Mouse (Mus musculus) lung, embryonic 16.5 days (tissue): ENCODE results near the gene Kcnk1. TPM values are rescaled to one million over a fixed set of nuclear protein-coding genes. Genes with fewer than 3 reads are reported as not detected.

Source experiments
- ATAC-seq: fragments of 200-750 bp; cut with Nextera tagmentation; 2 replicates; pipeline ENCODE4 v1.8.0; 2017; ENCODE audit warnings: low read depth, mild to moderate bottlenecking, moderate library complexity
- H3K27ac ChIP-seq: fragments of 300-500 bp; sonication (generic); 2 replicates; pipeline ENCODE4 v1.5.1; 2014; ENCODE audit warnings: mild to moderate bottlenecking, control low read depth, low read length
- H3K27me3 ChIP-seq: fragments of 300-500 bp; sonication (generic); 2 replicates; pipeline ENCODE4 v1.6.1; 2014; ENCODE audit warnings: low read depth, low read length, mixed read lengths; ENCODE audit not compliant: control insufficient read depth, insufficient read depth
- H3K36me3 ChIP-seq: fragments of 300-500 bp; sonication (generic); 2 replicates; pipeline ENCODE4 v1.6.1; 2014; ENCODE audit warnings: low read length; ENCODE audit not compliant: control insufficient read depth, insufficient read depth
- H3K4me1 ChIP-seq: fragments of 300-500 bp; sonication (generic); replicated peaks from 2 replicates; pipeline ENCODE4 v1.6.1; 2014; ENCODE audit warnings: low read length, mixed read lengths; ENCODE audit not compliant: control insufficient read depth, insufficient read depth
- H3K4me2 ChIP-seq: fragments of 300-500 bp; sonication (generic); 2 replicates; pipeline ENCODE4 v1.6.1; 2014; ENCODE audit warnings: low read depth, low read length, control low read depth
- H3K4me3 ChIP-seq: fragments of 300-500 bp; sonication (generic); 2 replicates; pipeline ENCODE4 v1.5.1; 2014; ENCODE audit warnings: mild to moderate bottlenecking, low read length, control low read depth
- H3K9ac ChIP-seq: fragments of 300-500 bp; sonication (generic); 2 replicates; pipeline ENCODE4 v1.6.1; 2014; ENCODE audit warnings: low read length, control low read depth
- H3K9me3 ChIP-seq: fragments of 300-500 bp; sonication (generic); 2 replicates; pipeline ENCODE4 v1.6.1; 2016; ENCODE audit warnings: low read length; ENCODE audit not compliant: control insufficient read depth
- WGBS: fragments of 180-500 bp; shearing (Covaris S2); extraction: QIAGEN DNeasy Blood & Tissue Kit; methylation state at CpG from one replicate; pipeline ENCODE4 v1.1.7; 2014; 5-methylcytosine and 5-hydroxymethylcytosine counted together
- polyA plus RNA-seq: library from polyadenylated mRNA; unstranded; fragments of >200 nt; fragmentation: Nextera tagmentation; extraction: Ambion mirVana; gene quantifications from 2 replicates; pipeline ENCODE4 v1.2.1, GENCODE M21; 2015

The Kcnk1 gene
- polyA plus RNA-seq, 1 experiment from 2014 or later = 55.9 TPM

GRCm38 (mm10) chr8:126026584-126026983 is 31.6 kb downstream of the Kcnk1 start:
- Histone ChIP-seq H3K9me3 (no peaks in the 10 kb centered on the region), H3K9ac (no peak overlapping the region), H3K4me1 (peaks cover 6% of the 10 kb centered on the region; the same call in 1 of the 2 replicates), H3K4me2 (no peak overlapping the region; the same call in 1 of the 2 replicates), H3K27ac (peak overlapping the region; percentile 89), H3K4me3 (no peak overlapping the region), H3K27me3 (no peaks in the 10 kb centered on the region), H3K36me3 (no peaks in the 10 kb centered on the region)
- ATAC-seq = peak; percentile 87
- 43% methylated on average over 9 of the region's 9 CpGs for WGBS

- 57% methylated on average over 6 of the region's 6 CpGs for WGBS
- Histone ChIP-seq H3K9ac (no peak overlapping the region), H3K4me3 (no peak overlapping the region), H3K36me3 (no peaks in the 10 kb centered on the region), H3K27me3 (no peaks in the 10 kb centered on the region), H3K4me2 (no peak overlapping the region), H3K27ac (peak overlapping the region; percentile 89), H3K9me3 (no peaks in the 10 kb centered on the region), H3K4me1 (peaks cover 6% of the 10 kb centered on the region; the same call in 1 of the 2 replicates)
- ATAC-seq = no peak
Measured at GRCm38 (mm10) chr8:126027486-126027885, 32.5 kb downstream of the Kcnk1 start.

GRCm38 (mm10) chr8:126028941-126029340 is 34.0 kb downstream of the Kcnk1 start:
- WGBS = 58% methylated on average over 6 of the region's 6 CpGs
- Histone ChIP-seq H3K4me2 (no peak overlapping the region), H3K9me3 (no peaks in the 10 kb centered on the region), H3K9ac (no peak overlapping the region), H3K4me1 (peaks cover 6% of the 10 kb centered on the region; the same call in 1 of the 2 replicates), H3K27me3 (no peaks in the 10 kb centered on the region), H3K27ac (no peak overlapping the region), H3K36me3 (no peaks in the 10 kb centered on the region), H3K4me3 (no peak overlapping the region)
- no peak for ATAC-seq

GRCm38 (mm10) chr8:126032776-126033175 is 37.8 kb downstream of the Kcnk1 start:
- Histone ChIP-seq H3K4me3 (no peak overlapping the region), H3K27me3 (no peaks in the 10 kb centered on the region), H3K36me3 (no peaks in the 10 kb centered on the region), H3K4me1 (no peaks in the 10 kb centered on the region), H3K9me3 (no peaks in the 10 kb centered on the region), H3K9ac (no peak overlapping the region), H3K4me2 (no peak overlapping the region), H3K27ac (no peak overlapping the region)
- no peak for ATAC-seq
- 79% methylated on average over 6 of the region's 6 CpGs for WGBS

- Histone ChIP-seq H3K4me1 (no peaks in the 10 kb centered on the region), H3K9ac (no peak overlapping the region), H3K4me3 (no peak overlapping the region), H3K4me2 (no peak overlapping the region), H3K27ac (no peak overlapping the region), H3K9me3 (no peaks in the 10 kb centered on the region), H3K27me3 (no peaks in the 10 kb centered on the region), H3K36me3 (no peaks in the 10 kb centered on the region)
- 91% methylated on average over 4 of the region's 4 CpGs for WGBS
- no peak for ATAC-seq
Measured at GRCm38 (mm10) chr8:126035046-126035445, 40.1 kb downstream of the Kcnk1 start.

GRCm38 (mm10) chr8:126036340-126036739 is 41.4 kb downstream of the Kcnk1 start:
- Histone ChIP-seq H3K27ac (no peak overlapping the region), H3K4me2 (no peak overlapping the region), H3K4me1 (no peaks in the 10 kb centered on the region), H3K9me3 (no peaks in the 10 kb centered on the region), H3K4me3 (no peak overlapping the region), H3K9ac (no peak overlapping the region), H3K27me3 (no peaks in the 10 kb centered on the region), H3K36me3 (no peaks in the 10 kb centered on the region)
- WGBS = 81% methylated on average over 5 of the region's 5 CpGs
- ATAC-seq = no peak

GRCm38 (mm10) chr8:126045751-126046150 is 50.8 kb downstream of the Kcnk1 start:
- ATAC-seq = no peak
- Histone ChIP-seq H3K36me3 (no peaks in the 10 kb centered on the region), H3K4me3 (no peak overlapping the region), H3K9me3 (no peaks in the 10 kb centered on the region), H3K9ac (no peak overlapping the region), H3K27ac (no peak overlapping the region), H3K4me2 (no peak overlapping the region), H3K27me3 (no peaks in the 10 kb centered on the region), H3K4me1 (no peaks in the 10 kb centered on the region)
- 81% methylated on average over 4 of the region's 4 CpGs for WGBS

- ATAC-seq = no peak
- Histone ChIP-seq H3K9ac (no peak overlapping the region), H3K4me2 (no peak overlapping the region), H3K27ac (no peak overlapping the region), H3K4me3 (no peak overlapping the region), H3K27me3 (no peaks in the 10 kb centered on the region), H3K4me1 (no peaks in the 10 kb centered on the region), H3K36me3 (no peaks in the 10 kb centered on the region), H3K9me3 (no peaks in the 10 kb centered on the region)
- WGBS = 64% methylated on average over 4 of the region's 4 CpGs
Measured at GRCm38 (mm10) chr8:126053911-126054310, 58.9 kb downstream of the Kcnk1 start.

GRCm38 (mm10) chr8:126058876-126059275 is 63.9 kb downstream of the Kcnk1 start:
- Histone ChIP-seq H3K27me3 (no peaks in the 10 kb centered on the region), H3K27ac (no peak overlapping the region), H3K36me3 (no peaks in the 10 kb centered on the region), H3K9ac (no peak overlapping the region), H3K9me3 (no peaks in the 10 kb centered on the region), H3K4me3 (no peak overlapping the region), H3K4me2 (no peak overlapping the region), H3K4me1 (no peaks in the 10 kb centered on the region)
- WGBS = 82% methylated on average over 4 of the region's 4 CpGs
- ATAC-seq = no peak

- Histone ChIP-seq H3K4me3 (no peak overlapping the region), H3K27ac (no peak overlapping the region), H3K4me2 (no peak overlapping the region), H3K9ac (no peak overlapping the region), H3K9me3 (no peaks in the 10 kb centered on the region), H3K27me3 (no peaks in the 10 kb centered on the region), H3K4me1 (no peaks in the 10 kb centered on the region), H3K36me3 (no peaks in the 10 kb centered on the region)
- ATAC-seq = no peak
- 48% methylated on average over 10 of the region's 10 CpGs for WGBS
Measured at GRCm38 (mm10) chr8:126062844-126063243, 67.9 kb downstream of the Kcnk1 start.
